Mouse (Mus musculus): ENCODE results near the gene Fcer2a. TPM values are rescaled to one million over a fixed set of nuclear protein-coding genes. Genes with fewer than 3 reads are reported as not detected.

The Fcer2a gene
- polyA plus RNA-seq, 1 experiment from 2014 or later: 0.37 TPM

DNA sequence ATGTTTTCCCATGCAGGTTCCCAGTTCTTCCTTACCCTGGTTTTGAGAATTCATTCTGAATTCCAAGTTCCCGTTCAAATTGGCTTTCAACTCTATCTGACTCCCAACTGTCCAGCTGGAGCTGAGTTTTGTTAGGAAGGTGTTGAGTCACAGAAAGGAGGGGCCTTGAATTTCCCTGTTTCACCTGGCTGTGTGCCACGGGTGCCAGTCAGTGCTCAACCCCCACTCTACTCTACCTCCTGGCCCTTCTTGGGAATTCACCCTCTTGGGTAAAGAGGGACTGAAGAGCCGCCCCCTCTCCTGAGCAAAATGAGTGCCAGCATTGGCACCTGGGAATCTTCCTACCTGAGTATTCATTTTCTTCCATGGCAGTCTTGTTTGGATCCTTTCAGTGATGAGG, 3.2 kb downstream of the Fcer2a start:
- Histone ChIP-seq H3K36me3 (no peaks in the 10 kb centered on the region), H3K4me3 (no peak overlapping the region), H3K4me2 (replicated peaks) (no peak overlapping the region), H3K27ac (no peak overlapping the region), H3K27me3 (no peaks in the 10 kb centered on the region), H3K9ac (no peak overlapping the region), H3K9me3 (replicated peaks) (no peaks in the 10 kb centered on the region), H3K4me1 (no peaks in the 10 kb centered on the region)
- ATAC-seq (ENCODE audit: low FRiP score): no peak
- 76% methylated on average over 3 of the region's 3 CpGs for whole genome bisulfite sequencing

DNA sequence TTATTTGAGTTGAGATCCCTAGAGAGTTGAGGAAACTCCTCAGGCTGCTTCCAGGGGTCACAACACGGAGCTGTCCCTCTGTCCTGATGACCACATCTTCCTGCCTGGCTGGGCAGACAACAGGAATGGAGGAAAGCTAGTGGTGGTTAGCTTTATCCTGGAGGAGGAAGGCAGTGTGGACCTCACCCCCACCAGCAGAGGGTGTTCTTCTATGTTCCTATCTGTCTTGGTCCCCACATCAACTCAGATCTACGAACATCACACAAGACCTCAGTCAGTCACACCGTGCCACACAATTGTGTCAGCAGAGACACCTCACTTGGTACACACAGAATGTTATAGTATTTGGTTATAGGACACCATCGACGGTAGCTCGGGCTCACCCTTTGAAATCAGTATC, 6.4 kb downstream of the Fcer2a start:
- Histone ChIP-seq H3K9ac (no peak overlapping the region), H3K4me3 (no peak overlapping the region), H3K27ac (no peak overlapping the region), H3K36me3 (peaks cover 4% of the 10 kb centered on the region), H3K27me3 (no peaks in the 10 kb centered on the region), H3K4me1 (no peaks in the 10 kb centered on the region), H3K4me2 (replicated peaks) (no peak overlapping the region), H3K9me3 (replicated peaks) (no peaks in the 10 kb centered on the region)
- ATAC-seq (ENCODE audit: low FRiP score): no peak
- 73% methylated on average over 6 of the region's 6 CpGs for WGBS

DNA sequence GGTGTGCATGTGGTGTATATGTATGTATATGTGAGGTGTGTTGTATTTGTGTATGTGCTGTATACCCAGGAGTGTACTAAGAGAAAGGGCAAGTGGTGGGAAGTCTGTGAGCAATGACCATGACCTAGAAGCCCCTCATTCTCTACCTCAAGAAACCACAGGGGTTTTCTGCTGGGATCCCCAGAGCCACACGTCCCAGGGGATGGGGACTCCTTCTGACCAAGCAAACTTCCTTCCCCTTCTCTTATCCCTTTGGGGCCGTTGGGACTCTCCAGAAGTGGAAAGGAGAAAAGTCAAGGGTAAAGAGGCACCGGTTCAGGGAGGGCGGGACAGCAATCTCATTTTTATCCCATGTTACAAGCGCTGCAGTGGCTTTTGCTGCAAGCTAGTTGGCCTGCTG, 8.6 kb downstream of the Fcer2a start:
- no peak overlapping the region for H3K9ac ChIP-seq
- 73% methylated on average over 5 of the region's 5 CpGs for WGBS
- H3K4me3 ChIP-seq: no peak overlapping the region
- H3K27me3 ChIP-seq: no peaks in the 10 kb centered on the region
- no peaks in the 10 kb centered on the region for H3K4me1 ChIP-seq
- no peaks in the 10 kb centered on the region for H3K9me3 ChIP-seq (replicated peaks)
- no peak overlapping the region for H3K4me2 ChIP-seq (replicated peaks)
- no peak for ATAC-seq (ENCODE audit: low FRiP score)
- peaks cover 24% of the 10 kb centered on the region for H3K36me3 ChIP-seq
- H3K27ac ChIP-seq: no peak overlapping the region

DNA sequence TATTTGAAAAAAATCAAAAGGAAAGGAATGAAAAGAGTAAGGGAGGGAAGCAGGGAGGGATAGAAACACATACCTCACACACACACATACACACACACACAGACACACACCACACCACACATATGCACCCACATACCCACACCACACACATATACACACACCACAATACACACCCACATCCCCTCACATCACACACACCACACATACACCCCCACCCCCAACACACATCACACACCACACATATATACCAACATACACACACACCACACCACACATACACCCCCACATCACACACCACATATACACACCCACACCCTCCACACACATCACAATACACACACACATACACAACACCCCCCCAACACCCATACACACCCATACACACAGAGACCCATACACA, 9.4 kb downstream of the Fcer2a start:
- no peaks in the 10 kb centered on the region for H3K4me1 ChIP-seq
- no peaks in the 10 kb centered on the region for H3K27me3 ChIP-seq
- no peak overlapping the region for H3K4me2 ChIP-seq (replicated peaks)
- no peak overlapping the region for H3K27ac ChIP-seq
- ATAC-seq (ENCODE audit: low FRiP score): no peak
- no peaks in the 10 kb centered on the region for H3K9me3 ChIP-seq (replicated peaks)
- peaks cover 33% of the 10 kb centered on the region for H3K36me3 ChIP-seq
- H3K4me3 ChIP-seq: no peak overlapping the region
- H3K9ac ChIP-seq: no peak overlapping the region

DNA sequence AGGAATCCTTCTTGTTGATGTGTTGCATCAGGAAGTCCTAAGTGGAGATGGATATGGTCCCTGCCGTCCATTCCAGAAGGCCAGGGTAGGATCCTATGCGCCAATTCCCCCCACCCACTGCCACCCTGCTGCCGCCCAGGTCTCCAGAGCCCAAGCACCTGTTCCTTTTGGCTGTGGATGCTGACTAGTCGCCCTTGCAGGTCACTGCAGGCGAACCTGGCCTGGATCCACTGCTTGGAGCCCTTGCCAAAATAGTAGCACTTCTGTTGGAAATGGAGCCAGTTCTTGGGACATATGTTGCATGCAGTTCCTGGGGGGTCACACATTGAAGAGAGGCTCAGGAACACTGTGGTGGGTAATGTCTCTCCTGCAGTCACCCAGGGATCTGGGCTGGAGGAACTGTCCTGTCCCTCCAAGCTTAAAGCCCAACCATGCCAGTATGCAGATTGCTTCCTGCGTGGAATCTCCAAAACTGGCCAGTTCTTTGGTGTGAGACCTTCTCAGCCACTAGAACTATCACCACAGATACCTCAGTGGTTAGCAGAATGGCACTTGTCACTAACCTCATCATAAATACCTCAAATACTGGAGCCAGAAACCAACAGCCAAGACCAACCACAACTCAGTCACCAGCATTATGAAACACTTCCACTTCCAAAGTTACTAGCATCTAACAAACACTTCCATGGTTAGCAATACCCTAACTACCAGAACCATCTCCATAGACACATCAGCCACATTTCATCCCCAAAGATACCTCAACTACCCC, 10.4 kb downstream of the Fcer2a start:
- no peaks in the 10 kb centered on the region for H3K4me1 ChIP-seq

DNA sequence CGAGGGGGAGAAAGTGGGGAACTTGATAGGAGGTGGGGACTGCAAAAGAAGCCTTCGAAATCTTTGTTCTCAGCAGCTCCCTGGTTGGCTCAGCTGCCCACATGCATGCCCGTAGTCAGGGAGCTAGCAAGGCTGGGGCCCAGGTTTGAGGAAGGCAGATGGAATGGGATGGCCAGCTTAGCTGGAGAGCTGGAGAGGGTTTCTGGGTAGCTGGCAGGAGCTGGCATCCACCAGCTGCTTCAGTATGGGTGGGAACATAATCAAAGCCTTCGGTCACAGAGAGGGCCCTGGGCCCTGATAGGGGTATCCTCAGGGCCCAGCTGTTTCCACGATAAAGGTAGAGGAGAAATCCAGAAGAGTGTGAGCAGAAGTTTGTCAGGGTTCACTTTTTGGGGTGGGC, 11.5 kb downstream of the Fcer2a start:
- ATAC-seq (ENCODE audit: low FRiP score): no peak
- Histone ChIP-seq H3K9ac (no peak overlapping the region), H3K9me3 (replicated peaks) (no peaks in the 10 kb centered on the region), H3K27ac (no peak overlapping the region), H3K36me3 (peaks cover 43% of the 10 kb centered on the region), H3K4me3 (no peak overlapping the region), H3K27me3 (no peaks in the 10 kb centered on the region), H3K4me1 (peaks cover 6% of the 10 kb centered on the region), H3K4me2 (replicated peaks) (no peak overlapping the region)
- WGBS: 90% methylated on average over 5 of the region's 5 CpGs

More for the DNA sequence above, 10.4 kb downstream of the Fcer2a start:
- Histone ChIP-seq H3K4me3 (no peak overlapping the region), H3K4me2 (replicated peaks) (no peak overlapping the region), H3K9me3 (replicated peaks) (no peaks in the 10 kb centered on the region), H3K36me3 (peaks cover 42% of the 10 kb centered on the region), H3K9ac (no peak overlapping the region), H3K27ac (no peak overlapping the region), H3K27me3 (no peaks in the 10 kb centered on the region)
- no peak for ATAC-seq (ENCODE audit: low FRiP score)
- WGBS: 79% methylated on average over 6 of the region's 6 CpGs

DNA sequence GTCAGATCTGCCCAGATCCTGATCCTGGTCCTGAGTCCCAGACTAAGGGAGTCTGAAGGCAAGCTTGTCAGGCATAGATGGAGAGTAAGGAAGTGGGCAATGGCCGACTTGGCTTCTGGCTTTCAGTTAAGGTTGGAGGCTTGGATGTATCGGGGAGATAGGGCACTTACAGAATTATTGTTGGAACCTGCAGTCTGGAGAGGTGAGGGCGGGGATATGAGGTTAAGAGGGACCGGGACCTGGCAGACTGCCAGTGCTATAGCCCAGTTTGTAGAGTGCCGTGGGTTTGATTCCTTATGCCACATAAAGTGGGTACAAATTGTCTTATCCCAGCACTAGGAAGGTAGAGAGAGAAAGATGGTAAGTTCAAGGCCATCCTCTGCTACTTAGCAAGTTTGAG, 14.3 kb downstream of the Fcer2a start:
- WGBS: 95% methylated on average over 5 of the region's 5 CpGs
- Histone ChIP-seq H3K4me1 (peaks cover 13% of the 10 kb centered on the region), H3K4me2 (replicated peaks) (no peak overlapping the region), H3K4me3 (no peak overlapping the region), H3K9ac (no peak overlapping the region), H3K36me3 (peaks cover 43% of the 10 kb centered on the region), H3K27ac (no peak overlapping the region), H3K27me3 (no peaks in the 10 kb centered on the region), H3K9me3 (replicated peaks) (no peaks in the 10 kb centered on the region)
- ATAC-seq (ENCODE audit: low FRiP score): no peak

DNA sequence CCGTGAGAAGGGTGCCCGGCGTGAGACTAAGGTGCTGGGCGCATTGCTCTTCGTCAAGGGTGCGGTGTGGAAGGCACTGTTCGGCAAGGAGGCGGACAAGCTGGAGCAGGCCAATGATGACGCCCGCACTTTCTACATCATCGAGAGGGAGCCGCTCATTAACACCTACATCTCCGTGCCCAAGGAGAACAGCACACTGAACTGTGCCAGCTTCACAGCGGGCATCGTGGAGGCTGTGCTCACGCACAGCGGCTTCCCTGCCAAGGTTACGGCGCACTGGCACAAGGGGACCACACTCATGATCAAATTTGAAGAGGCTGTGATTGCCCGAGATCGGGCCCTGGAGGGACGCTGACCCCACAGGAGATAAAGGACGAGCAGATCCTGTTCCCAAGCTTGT, 14.7 kb downstream of the Fcer2a start:
- peaks cover 13% of the 10 kb centered on the region for H3K4me1 ChIP-seq
- no peaks in the 10 kb centered on the region for H3K9me3 ChIP-seq (replicated peaks)
- 98% methylated on average over 23 of the region's 23 CpGs for WGBS
- H3K27me3 ChIP-seq: no peaks in the 10 kb centered on the region
- H3K4me2 ChIP-seq (replicated peaks): no peak overlapping the region
- H3K9ac ChIP-seq: no peak overlapping the region
- no peak overlapping the region for H3K27ac ChIP-seq
- H3K4me3 ChIP-seq: no peak overlapping the region
- no peak for ATAC-seq (ENCODE audit: low FRiP score)
- peaks cover 43% of the 10 kb centered on the region for H3K36me3 ChIP-seq

DNA sequence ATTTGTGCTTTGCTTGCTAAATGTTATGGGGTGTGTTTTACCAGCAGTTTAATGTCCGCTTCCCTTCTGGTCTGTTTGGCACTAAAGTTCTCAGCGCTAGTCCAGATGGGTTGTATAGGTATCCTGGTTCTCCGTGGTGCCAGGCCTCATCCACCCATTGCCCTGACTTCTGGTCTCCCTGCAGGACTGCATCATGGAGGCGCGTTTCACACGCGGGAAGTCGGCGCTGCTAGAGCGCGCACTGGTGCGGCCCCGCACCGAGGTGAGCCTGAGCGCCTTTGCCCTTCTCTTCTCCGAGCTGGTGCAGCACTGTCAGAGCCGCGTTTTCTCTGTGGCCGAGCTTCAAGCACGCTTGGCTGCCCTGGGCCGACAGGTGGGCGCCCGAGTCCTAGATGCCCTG, 15.1 kb downstream of the Fcer2a start:
- H3K27me3 ChIP-seq: no peaks in the 10 kb centered on the region
- H3K9me3 ChIP-seq (replicated peaks): no peaks in the 10 kb centered on the region
- WGBS: 97% methylated on average over 23 of the region's 23 CpGs
- H3K4me3 ChIP-seq: no peak overlapping the region
- H3K27ac ChIP-seq: no peak overlapping the region
- H3K4me2 ChIP-seq (replicated peaks): no peak overlapping the region
- H3K9ac ChIP-seq: no peak overlapping the region
- no peak for ATAC-seq (ENCODE audit: low FRiP score)
- peaks cover 43% of the 10 kb centered on the region for H3K36me3 ChIP-seq
- H3K4me1 ChIP-seq: peaks cover 13% of the 10 kb centered on the region

DNA sequence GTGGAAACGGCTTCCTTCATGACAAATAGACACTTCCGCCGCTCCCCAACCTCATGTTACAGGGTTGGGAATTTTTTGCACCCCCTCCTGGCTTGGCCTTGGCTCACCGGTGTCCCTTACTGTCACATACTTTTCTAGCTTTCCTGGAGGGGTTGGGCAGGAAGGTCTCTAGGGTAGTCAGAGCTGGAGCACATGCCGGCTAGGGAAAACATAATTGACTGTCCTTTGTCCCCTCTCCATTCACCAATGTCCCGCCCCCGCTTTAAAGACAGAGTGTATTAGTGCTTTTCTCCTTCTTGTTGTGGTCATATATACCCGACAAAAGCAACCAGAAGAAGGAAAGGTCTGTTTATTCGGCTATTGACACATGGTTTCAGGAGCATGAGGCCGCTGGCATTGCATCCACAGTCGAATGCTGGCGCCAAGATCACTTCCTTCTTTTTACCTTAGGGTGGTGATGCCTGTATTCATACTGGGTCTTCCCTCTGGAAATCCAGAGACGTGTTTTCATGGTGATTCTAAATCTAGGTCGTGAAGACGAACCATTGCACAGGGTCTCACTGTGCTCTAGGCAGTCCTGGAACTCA, 16.9 kb downstream of the Fcer2a start:
- H3K27me3 ChIP-seq: no peaks in the 10 kb centered on the region
- no peaks in the 10 kb centered on the region for H3K9me3 ChIP-seq (replicated peaks)
- H3K9ac ChIP-seq: peak overlapping the region; percentile 96
- H3K4me1 ChIP-seq: peaks cover 13% of the 10 kb centered on the region
- 6% methylated on average over 15 of the region's 15 CpGs for WGBS
- 0 out of 2 replicates have a peak overlapping the region, but pooled peaks have one; percentile 85 for H3K27ac ChIP-seq
- peak overlapping the region; percentile 85 for H3K4me2 ChIP-seq (replicated peaks)
- ATAC-seq (ENCODE audit: low FRiP score): peak; percentile 14; the same call in 1 of the 2 replicates
- peaks cover 34% of the 10 kb centered on the region for H3K36me3 ChIP-seq
- H3K4me3 ChIP-seq: peak overlapping the region; percentile 89

DNA sequence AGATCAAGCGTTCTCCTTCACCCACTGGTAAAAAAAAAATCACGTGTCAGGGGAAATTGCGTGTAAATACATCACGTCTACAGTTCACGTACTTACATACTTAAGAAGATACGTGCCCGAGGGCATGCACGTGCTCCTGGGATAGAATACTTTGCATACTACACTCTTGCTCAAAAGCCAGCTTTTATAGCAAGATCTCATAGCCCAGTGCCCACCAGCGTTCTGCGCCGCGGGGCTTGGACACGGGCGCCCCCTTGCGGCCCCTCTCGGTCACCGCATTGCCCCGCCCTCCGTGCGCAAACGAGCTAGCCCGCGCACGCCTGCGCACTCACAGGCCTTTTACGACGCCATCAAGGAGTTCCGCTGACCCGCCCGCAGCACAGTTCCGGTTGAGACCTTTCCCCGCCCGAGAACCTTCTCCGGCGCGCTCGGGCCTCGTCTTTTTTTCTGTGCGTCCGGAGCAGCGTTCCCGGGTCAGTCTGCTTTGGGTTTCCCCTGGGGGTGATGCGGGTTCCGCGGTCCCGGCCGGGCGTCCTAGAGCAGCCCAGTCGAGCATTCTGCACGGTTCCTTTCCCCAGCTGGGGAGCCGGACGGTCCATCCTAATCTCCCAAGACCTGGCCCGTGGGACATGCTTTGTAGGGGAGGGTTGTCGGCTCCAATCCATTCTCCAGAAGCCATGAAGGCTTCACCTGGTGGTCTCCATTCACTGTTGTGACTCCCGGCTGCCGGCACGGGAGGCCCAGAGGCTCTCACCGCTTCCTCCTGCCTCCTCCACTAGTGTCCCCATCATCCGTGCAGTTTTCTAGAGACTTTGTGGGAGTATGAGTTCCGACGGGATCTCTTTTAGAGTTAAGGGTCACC, 17.6 kb downstream of the Fcer2a start, which contains the start of gene Trappc5:
Gene Trappc5, plus strand, starts transcription at position 169 of the 862 bp plus-strand sequence.
- ATAC-seq (ENCODE audit: low FRiP score): peak; percentile 87
- Histone ChIP-seq H3K4me3 (peak within 1 kb of the TSS; percentile 89), H3K27me3 (no peaks in the 10 kb centered on the region), H3K4me1 (peaks cover 13% of the 10 kb centered on the region), H3K4me2 (replicated peaks) (peak within 1 kb of the TSS; percentile 85), H3K9me3 (replicated peaks) (no peaks in the 10 kb centered on the region), H3K27ac (peak within 1 kb of the TSS; percentile 85), H3K36me3 (peaks cover 28% of the 10 kb centered on the region), H3K9ac (peak within 1 kb of the TSS; percentile 96)
- WGBS: 1% methylated on average over 61 of the region's 61 CpGs

DNA sequence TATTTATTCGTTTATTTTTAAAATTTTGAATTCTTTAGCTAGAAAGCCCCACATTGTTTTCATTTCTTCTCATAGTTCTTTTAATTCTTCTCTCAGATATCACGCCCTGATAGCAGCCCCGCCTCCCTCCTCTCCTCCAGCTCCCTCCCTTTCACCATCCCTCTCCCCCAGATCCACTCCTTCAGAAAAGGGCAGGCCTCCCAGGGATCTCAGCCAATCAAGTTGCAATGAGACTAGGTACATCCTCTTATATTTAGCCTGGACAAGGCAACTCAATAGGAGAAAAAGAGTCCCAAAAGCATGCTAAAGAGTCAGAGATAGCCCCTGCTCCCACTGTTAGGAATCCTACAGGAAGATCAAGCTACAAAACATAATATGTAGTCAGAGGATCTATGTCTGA, 19.3 kb downstream of the Fcer2a start:
- no peak for ATAC-seq (ENCODE audit: low FRiP score)
- Histone ChIP-seq H3K27me3 (no peaks in the 10 kb centered on the region), H3K4me2 (replicated peaks) (no peak overlapping the region)

More for the DNA sequence above, 19.3 kb downstream of the Fcer2a start:
- no peaks in the 10 kb centered on the region for H3K9me3 ChIP-seq (replicated peaks)
- peaks cover 11% of the 10 kb centered on the region for H3K36me3 ChIP-seq
- no peak overlapping the region for H3K27ac ChIP-seq
- no peak overlapping the region for H3K4me3 ChIP-seq
- peaks cover 13% of the 10 kb centered on the region for H3K4me1 ChIP-seq
- H3K9ac ChIP-seq: no peak overlapping the region
- 39% methylated on average over 3 of the region's 3 CpGs for WGBS

All from hindbrain, embryonic 12.5 days (tissue).